Mouse (Mus musculus) lung, embryonic 14.5 days (tissue): ENCODE measurements around the gene Cdk17. TPM values are rescaled to one million over a fixed set of nuclear protein-coding genes. Genes with fewer than 3 reads are reported as not detected.
A peak's percentile ranks its signal among the peaks of the same experiment; 100 is the strongest.

Source experiments
- ATAC-seq: fragments of 200-750 bp; cut with Nextera tagmentation; 2 replicates; pipeline ENCODE4 v1.8.0; 2017; ENCODE audit warnings: mild to moderate bottlenecking, moderate TSS enrichment, moderate library complexity; ENCODE audit not compliant: insufficient read depth
- DNase-seq: peaks from one replicate; pipeline ENCODE4 v3.0.0-alpha.2; 2015
- H3K27ac ChIP-seq: fragments of 300-500 bp; sonication (generic); 2 replicates; pipeline ENCODE4 v1.5.1; 2014; ENCODE audit warnings: low read depth, mild to moderate bottlenecking, moderate library complexity
- H3K27me3 ChIP-seq: fragments of 300-500 bp; sonication (generic); 2 replicates; pipeline ENCODE4 v1.6.1; 2014; ENCODE audit warnings: low read length, control low read depth; ENCODE audit not compliant: insufficient read depth
- H3K36me3 ChIP-seq: fragments of 300-500 bp; sonication (generic); 2 replicates; pipeline ENCODE4 v1.6.1; 2014; ENCODE audit warnings: control low read depth; ENCODE audit not compliant: insufficient read depth
- H3K4me1 ChIP-seq: fragments of 300-500 bp; sonication (generic); 2 replicates; pipeline ENCODE4 v1.6.1; 2014; ENCODE audit warnings: antibody characterized with exemption, control low read depth; ENCODE audit not compliant: insufficient read depth
- H3K4me2 ChIP-seq: fragments of 300-500 bp; sonication (generic); 2 replicates; pipeline ENCODE4 v1.6.1; 2014; ENCODE audit warnings: mild to moderate bottlenecking
- H3K4me3 ChIP-seq: fragments of 300-500 bp; sonication (generic); 2 replicates; pipeline ENCODE4 v1.5.1; 2014; ENCODE audit warnings: low read depth, low read length
- H3K9ac ChIP-seq: fragments of 300-500 bp; sonication (generic); 2 replicates; pipeline ENCODE4 v1.6.1; 2014
- H3K9me3 ChIP-seq: fragments of 300-500 bp; sonication (generic); 2 replicates; pipeline ENCODE4 v1.6.1; 2016; ENCODE audit warnings: low read depth, low read length, control low read depth
- CTCF ChIP-seq: IDR thresholded peaks from 2 replicates; pipeline ENCODE4 v1.5.1; 2016; ENCODE audit warnings: antibody characterized with exemption, low read depth
- WGBS: fragments of 180-500 bp; shearing (Covaris S2); extraction: QIAGEN DNeasy Blood & Tissue Kit; methylation state at CpG from one replicate; pipeline ENCODE4 v1.1.7; 2014; 5-methylcytosine and 5-hydroxymethylcytosine counted together
- polyA plus RNA-seq: library from polyadenylated mRNA; unstranded; fragments of >200 nt; fragmentation: Nextera tagmentation; extraction: Ambion mirVana; gene quantifications from 2 replicates; pipeline ENCODE4 v1.2.1, GENCODE M21; 2014

Cdk17 gene
- polyA plus RNA-seq, 1 experiment from 2014 or later, result 25.9 TPM

DNA sequence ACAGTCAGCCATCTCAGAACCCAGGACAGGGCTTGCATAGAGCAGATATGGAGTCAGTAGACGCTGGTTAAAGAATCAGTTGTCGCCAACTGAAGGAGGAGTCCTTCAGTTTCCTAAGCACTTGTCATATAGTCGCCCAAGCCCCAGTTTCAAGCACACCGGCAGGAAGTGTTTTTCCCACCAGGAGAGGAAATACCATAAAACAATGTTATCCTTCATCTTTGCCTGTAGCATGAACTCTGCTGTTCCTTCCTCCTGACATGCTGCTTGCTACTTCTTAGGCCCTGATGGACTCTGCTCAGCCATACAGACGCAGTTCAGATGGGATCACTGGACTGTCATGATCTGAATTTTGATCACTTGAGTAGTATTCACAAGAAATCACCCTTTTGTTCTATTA is 124.8 kb downstream of the Cdk17 start:
- ATAC-seq (no peak), DNase-seq (peak; percentile 37)
- H3K27me3 ChIP-seq, result no peaks in the 10 kb centered on the region
- peaks cover 49% of the 10 kb centered on the region for H3K36me3 ChIP-seq
- no peak overlapping the region for H3K4me3 ChIP-seq
- no peak for TF ChIP-seq CTCF
- no peak overlapping the region for H3K27ac ChIP-seq
- no peak overlapping the region for H3K9ac ChIP-seq
- H3K4me2 ChIP-seq, result no peak overlapping the region
- WGBS, result 57% methylated on average over 5 of the region's 5 CpGs
- no peaks in the 10 kb centered on the region for H3K9me3 ChIP-seq
- H3K4me1 ChIP-seq, result no peaks in the 10 kb centered on the region

- DNase-seq (no peak), ATAC-seq (no peak)
- Histone ChIP-seq H3K27ac (no peak overlapping the region), H3K9ac (no peak overlapping the region), H3K36me3 (peaks cover 28% of the 10 kb centered on the region), H3K27me3 (no peaks in the 10 kb centered on the region), H3K4me2 (no peak overlapping the region), H3K4me3 (no peak overlapping the region), H3K4me1 (no peaks in the 10 kb centered on the region), H3K9me3 (no peaks in the 10 kb centered on the region)
- WGBS, result 85% methylated on average over 8 of the region's 8 CpGs
- TF ChIP-seq CTCF, result no peak
Observed at GRCm38 (mm10) chr10:93287551-93288145, 127.0 kb downstream of the Cdk17 start.

DNA sequence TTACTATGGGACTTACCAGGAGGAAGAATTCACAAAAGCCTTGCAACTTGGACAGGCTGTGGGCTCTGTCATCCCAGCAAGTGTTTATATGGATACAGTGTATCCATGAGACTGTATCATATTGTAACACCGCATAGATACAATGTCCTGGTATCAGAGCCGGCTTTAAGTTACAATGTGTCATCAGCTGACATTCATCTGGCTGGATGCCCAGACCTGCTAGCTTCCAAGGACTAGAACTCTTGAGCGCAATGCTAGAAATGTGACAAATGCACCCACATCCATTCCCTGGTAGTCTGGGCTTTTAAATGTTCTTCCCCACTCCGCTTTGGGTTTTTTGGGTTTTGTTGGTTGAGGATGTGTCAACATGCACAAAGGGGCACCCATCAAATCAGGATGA is 127.7 kb downstream of the Cdk17 start:
- ATAC-seq (peak; percentile 57; the same call in 1 of the 2 replicates), DNase-seq (peak; percentile 91)
- no peak overlapping the region for H3K4me2 ChIP-seq
- no peaks in the 10 kb centered on the region for H3K27me3 ChIP-seq
- H3K9ac ChIP-seq, result no peak overlapping the region
- no peak for TF ChIP-seq CTCF
- 40% methylated on average over 4 of the region's 4 CpGs for WGBS
- H3K9me3 ChIP-seq, result no peaks in the 10 kb centered on the region
- no peaks in the 10 kb centered on the region for H3K4me1 ChIP-seq
- H3K27ac ChIP-seq, result 0 out of 2 replicates have a peak overlapping the region, but pooled peaks have one; percentile 10
- H3K36me3 ChIP-seq, result peaks cover 25% of the 10 kb centered on the region
- no peak overlapping the region for H3K4me3 ChIP-seq

DNA sequence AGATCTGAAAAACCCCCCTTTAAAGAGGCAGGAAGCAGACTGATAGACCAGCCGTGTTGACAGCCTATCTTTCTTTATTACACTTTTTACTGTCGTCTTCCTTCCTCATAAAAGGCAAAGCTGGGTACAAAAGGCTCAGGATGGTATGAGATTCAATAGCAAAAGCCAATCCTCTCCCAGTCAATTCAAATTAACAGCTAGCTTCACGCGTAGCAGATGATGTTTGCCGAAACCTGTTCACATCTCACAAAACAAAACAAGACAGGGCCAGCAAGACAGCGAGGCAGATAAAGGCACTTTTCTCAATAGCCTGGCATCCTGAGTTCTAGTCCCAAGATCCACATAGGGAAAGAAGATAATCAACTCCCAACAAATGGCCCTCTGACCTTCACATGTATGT is 128.7 kb downstream of the Cdk17 start:
- peaks cover 15% of the 10 kb centered on the region; the same call in 1 of the 2 replicates for H3K36me3 ChIP-seq
- H3K4me1 ChIP-seq, result no peaks in the 10 kb centered on the region
- no peaks in the 10 kb centered on the region for H3K27me3 ChIP-seq
- H3K4me2 ChIP-seq, result no peak overlapping the region
- 0 out of 2 replicates have a peak overlapping the region, but pooled peaks have one; percentile 33 for H3K27ac ChIP-seq
- no peaks in the 10 kb centered on the region for H3K9me3 ChIP-seq
- 73% methylated on average over 6 of the region's 6 CpGs for WGBS
- no peak overlapping the region for H3K4me3 ChIP-seq
- ATAC-seq (no peak), DNase-seq (no peak)
- H3K9ac ChIP-seq, result no peak overlapping the region
- no peak for TF ChIP-seq CTCF

GRCm38 (mm10) chr10:93291352-93291751 is 130.7 kb downstream of the Cdk17 start:
- 37% methylated on average over 7 of the region's 7 CpGs for WGBS
- ATAC-seq, result peak; percentile 23; the same call in 1 of the 2 replicates
- H3K9ac ChIP-seq, result no peak overlapping the region
- H3K4me2 ChIP-seq, result no peak overlapping the region
- H3K27ac ChIP-seq, result 0 out of 2 replicates have a peak overlapping the region, but pooled peaks have one; percentile 25
- peak; percentile 70 for DNase-seq
- peak; percentile 80 for TF ChIP-seq CTCF
- H3K36me3 ChIP-seq, result peaks cover 9% of the 10 kb centered on the region; the same call in 1 of the 2 replicates
- H3K27me3 ChIP-seq, result no peaks in the 10 kb centered on the region
- H3K4me1 ChIP-seq, result no peaks in the 10 kb centered on the region
- no peak overlapping the region for H3K4me3 ChIP-seq
- no peaks in the 10 kb centered on the region for H3K9me3 ChIP-seq

- 0 out of 2 replicates have a peak overlapping the region, but pooled peaks have one; percentile 25 for H3K27ac ChIP-seq
- H3K27me3 ChIP-seq, result no peaks in the 10 kb centered on the region
- TF ChIP-seq CTCF, result peak; percentile 88
- peaks cover 9% of the 10 kb centered on the region; the same call in 1 of the 2 replicates for H3K36me3 ChIP-seq
- peak; percentile 95 for DNase-seq
- H3K4me1 ChIP-seq, result no peaks in the 10 kb centered on the region
- 8% methylated on average over 6 of the region's 6 CpGs for WGBS
- H3K9me3 ChIP-seq, result no peaks in the 10 kb centered on the region
- H3K4me2 ChIP-seq, result no peak overlapping the region
- no peak overlapping the region for H3K9ac ChIP-seq
- H3K4me3 ChIP-seq, result no peak overlapping the region
- 0 out of 2 replicates have a peak, but pooled peaks have one; percentile 23 for ATAC-seq
Observed at GRCm38 (mm10) chr10:93291843-93292242, 131.2 kb downstream of the Cdk17 start.

DNA sequence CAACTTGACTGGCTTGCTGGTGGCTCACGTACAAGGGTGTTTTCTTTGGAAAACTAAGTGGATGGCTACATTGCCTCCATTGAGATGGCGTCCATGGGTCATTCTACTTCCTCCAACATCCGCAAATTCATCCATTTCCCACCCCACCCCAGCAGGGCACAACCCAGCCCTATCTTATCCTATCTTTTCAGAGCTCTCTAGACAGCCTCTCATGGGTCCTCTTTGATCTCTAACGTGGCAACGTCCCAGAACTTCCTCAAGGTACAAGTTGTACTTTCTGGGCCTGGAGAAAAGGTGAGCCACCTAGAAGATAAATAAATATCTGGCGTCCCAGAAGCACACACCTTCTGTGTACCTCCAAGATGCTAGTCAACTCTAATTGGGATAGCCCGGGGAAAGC is 132.9 kb downstream of the Cdk17 start:
- H3K9ac ChIP-seq, result no peak overlapping the region
- ATAC-seq (no peak), DNase-seq (no peak)
- H3K4me1 ChIP-seq, result no peaks in the 10 kb centered on the region
- 0 out of 2 replicates have a peak, but pooled peaks cover 3% of the 10 kb centered on the region for H3K36me3 ChIP-seq
- H3K27ac ChIP-seq, result no peak overlapping the region
- H3K4me2 ChIP-seq, result no peak overlapping the region
- WGBS, result 58% methylated on average over 7 of the region's 7 CpGs
- H3K27me3 ChIP-seq, result no peaks in the 10 kb centered on the region
- H3K9me3 ChIP-seq, result no peaks in the 10 kb centered on the region
- no peak for TF ChIP-seq CTCF
- H3K4me3 ChIP-seq, result no peak overlapping the region
